Mouse (Mus musculus) forebrain, embryonic 15.5 days (tissue): ENCODE measurements around the gene Tgfbr1. TPM values are rescaled to one million over a fixed set of nuclear protein-coding genes. Genes with fewer than 3 reads are reported as not detected.
"Not testable (repeated sequence)": the region's sequence is repeated elsewhere in the genome, so short reads cannot be mapped to it uniquely, and the experiment has no call there.

Source experiments
- ATAC-seq: fragments of 200-750 bp; cut with Nextera tagmentation; replicated peaks from 2 replicates; pipeline ENCODE4 v1.8.0; 2017; ENCODE audit warnings: mild to moderate bottlenecking, moderate TSS enrichment, moderate library complexity
- H3K27ac ChIP-seq: fragments of 300-500 bp; sonication (generic); replicated peaks from 2 replicates; pipeline ENCODE4 v1.5.1; 2015; ENCODE audit warnings: mild to moderate bottlenecking, inconsistent platforms
- H3K27me3 ChIP-seq: fragments of 300-500 bp; sonication (generic); 2 replicates; pipeline ENCODE4 v1.6.1; 2015; ENCODE audit warnings: inconsistent platforms
- H3K36me3 ChIP-seq: fragments of 300-500 bp; sonication (generic); 2 replicates; pipeline ENCODE4 v1.6.1; 2015; ENCODE audit warnings: mild to moderate bottlenecking, inconsistent platforms
- H3K4me1 ChIP-seq: fragments of 300-500 bp; sonication (generic); 2 replicates; pipeline ENCODE4 v1.6.1; 2015; ENCODE audit warnings: inconsistent platforms
- H3K4me2 ChIP-seq: fragments of 300-500 bp; sonication (generic); replicated peaks from 2 replicates; pipeline ENCODE4 v1.6.1; 2015; ENCODE audit warnings: mild to moderate bottlenecking, inconsistent platforms
- H3K4me3 ChIP-seq: fragments of 300-500 bp; sonication (generic); 2 replicates; pipeline ENCODE4 v1.5.1; 2015; ENCODE audit warnings: mild to moderate bottlenecking, inconsistent platforms
- H3K9ac ChIP-seq: fragments of 300-500 bp; sonication (generic); replicated peaks from 2 replicates; pipeline ENCODE4 v1.6.1; 2015; ENCODE audit warnings: mild to moderate bottlenecking, inconsistent platforms
- H3K9me3 ChIP-seq: fragments of 300-500 bp; sonication (generic); 2 replicates; pipeline ENCODE4 v1.6.1; 2016; ENCODE audit warnings: inconsistent platforms
- WGBS: fragments of 180-500 bp; shearing (Covaris S2); methylation state at CpG from one replicate; pipeline ENCODE4 v1.1.7; 2015; ENCODE audit warnings: mixed read lengths; 5-methylcytosine and 5-hydroxymethylcytosine counted together
- polyA plus RNA-seq: library from polyadenylated mRNA; unstranded; fragments of >200 nt; fragmentation: Nextera tagmentation; extraction: Ambion mirVana; gene quantifications from 2 replicates; pipeline ENCODE4 v1.2.1, GENCODE M21; 2015

The Tgfbr1 gene
- polyA plus RNA-seq, 1 experiment from 2014 or later: 46.5 TPM

- no peaks in the 10 kb centered on the region for H3K9me3 ChIP-seq
- H3K27ac ChIP-seq: peak overlapping the region; percentile 58
- WGBS: under 1% methylated on average over 32 of the region's 32 CpGs
- peak overlapping the region; percentile 79 for H3K9ac ChIP-seq
- H3K4me2 ChIP-seq: peak overlapping the region; percentile 95
- H3K4me1 ChIP-seq: peaks cover 29% of the 10 kb centered on the region
- ATAC-seq: no peak; the same call in 1 of the 2 replicates
- no peaks in the 10 kb centered on the region for H3K36me3 ChIP-seq
- peak overlapping the region; percentile 68 for H3K4me3 ChIP-seq
- no peaks in the 10 kb centered on the region for H3K27me3 ChIP-seq
Measured at GRCm38 (mm10) chr4:47352061-47352661, 861 bp upstream of the Tgfbr1 start.

GRCm38 (mm10) chr4:47353416-47354111 lies 542 bp downstream of the Tgfbr1 start:
- peak overlapping the region; percentile 68 for H3K4me3 ChIP-seq
- WGBS: 1% methylated on average over 65 of the region's 73 CpGs

DNA sequence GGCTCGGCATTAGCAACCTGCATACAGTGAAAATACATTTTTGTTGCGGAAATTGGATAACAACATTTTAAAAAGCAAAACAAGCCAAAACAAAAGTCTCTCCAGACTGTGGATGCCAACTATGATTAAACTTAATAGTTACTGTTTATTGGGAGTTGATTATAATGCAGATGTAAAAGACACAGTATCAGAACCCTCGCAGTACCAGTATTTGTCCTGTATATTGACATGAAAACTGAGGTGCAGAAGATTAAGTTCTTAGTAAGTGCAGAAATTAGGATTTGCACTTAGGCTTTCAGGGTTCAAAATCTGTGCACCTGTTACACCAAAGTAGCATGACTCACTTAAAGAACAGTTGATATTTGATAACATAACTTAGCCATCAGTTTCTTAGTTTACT lies 1.3 kb downstream of the Tgfbr1 start:
- Histone ChIP-seq H3K9ac (peak overlapping the region; percentile 79), H3K27ac (no peak overlapping the region), H3K27me3 (no peaks in the 10 kb centered on the region), H3K36me3 (no peaks in the 10 kb centered on the region), H3K4me3 (peak overlapping the region; percentile 68), H3K9me3 (no peaks in the 10 kb centered on the region), H3K4me1 (peaks cover 35% of the 10 kb centered on the region), H3K4me2 (peak overlapping the region; percentile 95)
- whole genome bisulfite sequencing: 22% methylated on average over 3 of the region's 3 CpGs
- ATAC-seq: no peak

More at GRCm38 (mm10) chr4:47353416-47354111, 542 bp downstream of the Tgfbr1 start:
- Histone ChIP-seq H3K27ac (peak overlapping the region; percentile 89), H3K36me3 (no peaks in the 10 kb centered on the region), H3K4me2 (peak overlapping the region; percentile 95), H3K27me3 (no peaks in the 10 kb centered on the region), H3K4me1 (peaks cover 35% of the 10 kb centered on the region), H3K9ac (peak overlapping the region; percentile 79), H3K9me3 (no peaks in the 10 kb centered on the region)
- ATAC-seq: peak; percentile 67

GRCm38 (mm10) chr4:47362662-47363061 lies 9.6 kb downstream of the Tgfbr1 start:
- no peaks in the 10 kb centered on the region for H3K27me3 ChIP-seq
- H3K4me3 ChIP-seq: no peak overlapping the region
- 100% methylated on average over 2 of the region's 2 CpGs for WGBS
- no peaks in the 10 kb centered on the region for H3K36me3 ChIP-seq
- no peak overlapping the region for H3K27ac ChIP-seq
- H3K4me2 ChIP-seq: no peak overlapping the region
- no peak overlapping the region for H3K9ac ChIP-seq
- ATAC-seq: no peak
- peaks cover 18% of the 10 kb centered on the region for H3K4me1 ChIP-seq
- H3K9me3 ChIP-seq: no peaks in the 10 kb centered on the region

GRCm38 (mm10) chr4:47363134-47363533 lies 10.1 kb downstream of the Tgfbr1 start:
- peaks cover 14% of the 10 kb centered on the region for H3K4me1 ChIP-seq
- no peak overlapping the region for H3K4me2 ChIP-seq
- H3K9me3 ChIP-seq: no peaks in the 10 kb centered on the region
- H3K27me3 ChIP-seq: no peaks in the 10 kb centered on the region
- H3K9ac ChIP-seq: no peak overlapping the region
- H3K4me3 ChIP-seq: no peak overlapping the region
- ATAC-seq: no peak
- no peaks in the 10 kb centered on the region for H3K36me3 ChIP-seq
- WGBS: 42% methylated on average over 3 of the region's 3 CpGs
- H3K27ac ChIP-seq: no peak overlapping the region

DNA sequence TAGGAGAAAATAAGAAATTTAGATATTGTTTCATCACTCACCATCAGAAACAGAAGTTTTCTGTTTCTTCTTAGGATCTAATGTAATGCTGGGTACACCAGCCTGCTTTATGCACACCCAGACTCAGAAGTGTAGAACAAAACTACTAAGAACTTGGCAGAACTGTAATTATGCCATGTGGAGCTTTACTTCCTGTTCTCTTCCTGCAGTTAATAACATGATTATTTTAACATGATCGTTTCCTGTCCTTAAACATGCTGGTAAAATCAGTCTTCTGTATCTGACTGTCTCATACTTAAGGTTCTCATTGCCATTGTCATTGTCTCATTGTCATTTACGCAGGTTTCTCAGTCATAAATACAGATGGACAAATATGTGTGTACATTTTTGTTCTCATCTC lies 15.7 kb downstream of the Tgfbr1 start:
- no peak overlapping the region for H3K27ac ChIP-seq
- H3K36me3 ChIP-seq: no peaks in the 10 kb centered on the region
- H3K9me3 ChIP-seq: no peaks in the 10 kb centered on the region
- H3K4me1 ChIP-seq: no peaks in the 10 kb centered on the region
- H3K4me3 ChIP-seq: no peak overlapping the region
- H3K27me3 ChIP-seq: no peaks in the 10 kb centered on the region
- WGBS: 90% methylated on average over 2 of the region's 2 CpGs
- no peak overlapping the region for H3K9ac ChIP-seq
- H3K4me2 ChIP-seq: no peak overlapping the region
- ATAC-seq: no peak

GRCm38 (mm10) chr4:47378716-47379115 lies 25.7 kb downstream of the Tgfbr1 start:
- H3K9me3 ChIP-seq: no peaks in the 10 kb centered on the region
- H3K4me1 ChIP-seq: no peaks in the 10 kb centered on the region; the same call in 1 of the 2 replicates
- no peak for ATAC-seq
- H3K9ac ChIP-seq: no peak overlapping the region
- no peaks in the 10 kb centered on the region for H3K27me3 ChIP-seq
- 70% methylated on average over 1 of the region's 1 CpGs for WGBS
- no peaks in the 10 kb centered on the region for H3K36me3 ChIP-seq
- H3K4me3 ChIP-seq: no peak overlapping the region
- H3K4me2 ChIP-seq: no peak overlapping the region
- no peak overlapping the region for H3K27ac ChIP-seq

- Histone ChIP-seq H3K4me1 (no peaks in the 10 kb centered on the region), H3K4me2 (no peak overlapping the region), H3K9me3 (no peaks in the 10 kb centered on the region), H3K9ac (no peak overlapping the region), H3K27ac (no peak overlapping the region), H3K4me3 (no peak overlapping the region), H3K36me3 (peaks cover 11% of the 10 kb centered on the region), H3K27me3 (no peaks in the 10 kb centered on the region)
- ATAC-seq: no peak
- 87% methylated on average over 1 of the region's 1 CpGs for WGBS
Measured at GRCm38 (mm10) chr4:47382426-47382825, 29.4 kb downstream of the Tgfbr1 start.

DNA sequence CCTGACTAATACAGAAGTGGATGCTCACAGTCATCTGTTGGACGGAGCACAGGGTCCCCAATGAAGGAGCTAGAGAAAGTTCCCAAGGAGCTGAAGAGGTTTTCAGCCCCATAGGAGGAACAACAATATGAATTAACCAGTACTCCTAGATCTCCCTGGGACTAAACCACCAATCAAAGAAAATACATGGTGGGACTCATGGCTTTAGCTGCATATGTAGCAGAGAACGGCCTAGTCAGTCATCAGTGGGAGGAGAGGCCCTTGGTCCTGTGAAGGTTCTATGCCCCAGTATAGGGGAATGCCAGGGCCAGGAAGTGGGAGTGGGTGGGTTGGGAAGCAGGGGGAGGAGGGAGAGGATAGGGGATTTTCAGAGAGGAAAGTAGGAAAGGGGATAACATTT lies 38.9 kb downstream of the Tgfbr1 start:
- not testable (repeated sequence) for H3K9ac ChIP-seq, ATAC-seq, H3K27me3 ChIP-seq, H3K27ac ChIP-seq, H3K4me2 ChIP-seq, H3K9me3 ChIP-seq, H3K4me1 ChIP-seq, H3K4me3 ChIP-seq, H3K36me3 ChIP-seq
- 96% methylated on average over 2 of the region's 2 CpGs for WGBS

DNA sequence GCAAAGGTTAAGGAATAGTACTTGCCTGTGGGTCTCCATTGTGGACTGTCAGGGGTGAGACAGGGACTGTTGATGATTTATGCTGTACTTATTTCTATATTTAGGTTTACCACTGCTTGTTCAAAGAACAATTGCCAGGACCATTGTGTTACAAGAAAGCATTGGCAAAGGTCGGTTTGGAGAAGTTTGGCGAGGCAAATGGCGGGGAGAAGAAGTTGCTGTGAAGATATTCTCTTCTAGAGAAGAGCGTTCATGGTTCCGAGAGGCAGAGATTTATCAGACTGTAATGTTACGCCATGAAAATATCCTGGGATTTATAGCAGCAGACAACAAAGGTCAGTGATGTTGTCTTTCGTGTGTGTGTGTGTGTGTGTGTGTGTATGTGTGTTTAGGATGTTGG lies 43.2 kb downstream of the Tgfbr1 start:
- no peak for ATAC-seq
- no peaks in the 10 kb centered on the region for H3K27me3 ChIP-seq
- no peaks in the 10 kb centered on the region for H3K4me1 ChIP-seq
- no peak overlapping the region for H3K4me2 ChIP-seq
- H3K36me3 ChIP-seq: peaks cover 12% of the 10 kb centered on the region
- no peak overlapping the region for H3K9ac ChIP-seq
- 95% methylated on average over 7 of the region's 7 CpGs for WGBS
- no peak overlapping the region for H3K4me3 ChIP-seq
- no peaks in the 10 kb centered on the region for H3K9me3 ChIP-seq
- H3K27ac ChIP-seq: no peak overlapping the region

DNA sequence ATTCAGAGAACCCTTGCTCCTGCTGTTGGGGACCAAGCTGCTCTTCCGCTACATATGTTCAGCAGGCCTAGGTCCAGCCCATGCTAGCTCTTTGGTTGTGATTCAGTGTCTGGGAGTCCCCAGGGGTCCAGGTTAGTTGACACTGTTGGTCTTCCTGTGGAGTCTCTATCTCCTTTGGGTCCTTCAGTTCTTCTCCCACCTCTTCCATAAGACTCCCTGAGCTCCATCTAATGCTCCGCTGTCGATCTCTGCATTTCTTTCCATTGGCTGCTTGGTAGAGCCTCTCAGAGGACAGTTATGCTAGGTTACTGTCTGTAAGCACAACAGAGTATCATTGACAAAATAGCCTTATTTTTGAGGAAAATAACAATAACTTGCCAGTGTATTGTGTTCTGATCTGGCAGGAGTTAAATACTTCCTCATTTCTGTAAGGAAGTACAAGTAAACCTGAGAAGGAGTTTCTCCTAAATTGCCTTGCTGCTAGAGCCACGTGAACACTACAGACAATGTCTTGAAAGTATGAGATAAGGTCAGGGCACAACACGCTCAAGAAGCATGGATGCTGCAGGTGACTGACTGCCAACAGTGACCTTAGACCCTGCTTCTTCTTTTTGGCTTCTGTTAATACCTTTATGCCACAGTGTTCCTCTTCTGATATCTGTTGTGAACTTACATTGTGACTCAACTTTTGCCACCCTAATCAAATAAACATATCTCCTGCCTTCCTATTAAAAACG lies 45.1 kb downstream of the Tgfbr1 start:
- peaks cover 20% of the 10 kb centered on the region for H3K36me3 ChIP-seq
- no peak overlapping the region for H3K9ac ChIP-seq
- no peak overlapping the region for H3K27ac ChIP-seq
- no peaks in the 10 kb centered on the region for H3K27me3 ChIP-seq
- H3K9me3 ChIP-seq: no peaks in the 10 kb centered on the region
- H3K4me3 ChIP-seq: no peak overlapping the region
- 91% methylated on average over 6 of the region's 6 CpGs for WGBS
- H3K4me1 ChIP-seq: no peaks in the 10 kb centered on the region
- no peak for ATAC-seq
- no peak overlapping the region for H3K4me2 ChIP-seq

- Histone ChIP-seq H3K9me3 (no peaks in the 10 kb centered on the region), H3K4me2 (no peak overlapping the region), H3K4me3 (no peak overlapping the region), H3K4me1 (no peaks in the 10 kb centered on the region), H3K9ac (no peak overlapping the region), H3K27me3 (no peaks in the 10 kb centered on the region), H3K27ac (no peak overlapping the region), H3K36me3 (peaks cover 23% of the 10 kb centered on the region)
- no peak for ATAC-seq
Measured at GRCm38 (mm10) chr4:47399824-47400223, 46.8 kb downstream of the Tgfbr1 start.
